Mouse (Mus musculus) small intestine, adult 2 months (tissue): ENCODE results near the gene Hace1. TPM values are rescaled to one million over a fixed set of nuclear protein-coding genes. Genes with fewer than 3 reads are reported as not detected.

Source experiments
- H3K27ac ChIP-seq: fragments of 200-500 bp; 2 replicates; pipeline ENCODE4 v1.5.1; 2012; ENCODE audit warnings: low read depth, low read length, control low read depth, inconsistent platforms; ENCODE audit not compliant: insufficient read depth
- H3K27me3 ChIP-seq: fragments of 200-500 bp; 2 replicates; pipeline ENCODE4 v1.6.1; 2012; ENCODE audit warnings: mild to moderate bottlenecking, moderate library complexity, low read length, inconsistent platforms; ENCODE audit not compliant: control insufficient read depth, insufficient read depth
- H3K36me3 ChIP-seq: fragments of 200-500 bp; 2 replicates; pipeline ENCODE4 v1.6.1; 2012; ENCODE audit warnings: mild to moderate bottlenecking, low read length, control low read depth, inconsistent platforms; ENCODE audit not compliant: control insufficient read depth, insufficient read depth
- H3K4me1 ChIP-seq: fragments of 200-500 bp; 2 replicates; pipeline ENCODE4 v1.6.1; 2012; ENCODE audit warnings: low read length, inconsistent platforms, mixed read lengths; ENCODE audit not compliant: control insufficient read depth, insufficient read depth, insufficient read length
- H3K4me3 ChIP-seq: fragments of 200-500 bp; 2 replicates; pipeline ENCODE4 v1.5.1; 2012; ENCODE audit warnings: low read depth, mild to moderate bottlenecking, control low read depth, inconsistent platforms, low read length, moderate library complexity
- CTCF ChIP-seq: fragments of 200-500 bp; IDR thresholded peaks from 2 replicates; pipeline ENCODE4 v1.5.1; 2012; ENCODE audit warnings: low read depth, mild to moderate bottlenecking, control low read depth, inconsistent platforms, low read length, moderate library complexity, mixed read lengths; ENCODE audit not compliant: insufficient replicate concordance, insufficient read length; ENCODE audit errors: extremely low read depth
- POLR2A ChIP-seq: fragments of 200-500 bp; IDR thresholded peaks from 2 replicates; pipeline ENCODE4 v1.6.1; 2012; ENCODE audit warnings: low read depth, mild to moderate bottlenecking, control low read depth, inconsistent platforms, low read length, moderate library complexity
- WGBS: fragments of 180-500 bp; shearing (Covaris S2); methylation state at CpG from one replicate; pipeline ENCODE4 v1.1.7; 2018; 5-methylcytosine and 5-hydroxymethylcytosine counted together
- polyA plus RNA-seq: library from polyadenylated mRNA; depleted of rRNA; stranded (reverse); fragments of >200 nt; gene quantifications from 2 replicates; pipeline ENCODE4 v1.2.3, GENCODE M21; 2012; rRNA removed

The Hace1 gene
- polyA plus RNA-seq, 1 experiment: 9.5 TPM

GRCm38 (mm10) chr10:45695522-45695921, 117.9 kb downstream of the Hace1 start:
- Histone ChIP-seq H3K4me1 (peaks cover 3% of the 10 kb centered on the region; the same call in 1 of the 2 replicates), H3K27me3 (no peaks in the 10 kb centered on the region), H3K4me3 (no peak overlapping the region), H3K36me3 (0 out of 2 replicates have a peak, but pooled peaks cover 4% of the 10 kb centered on the region), H3K27ac (no peak overlapping the region)
- TF ChIP-seq POLR2A (no peak), CTCF (no peak)
- 80% methylated on average over 1 of the region's 1 CpGs for WGBS

GRCm38 (mm10) chr10:45698930-45699329, 121.3 kb downstream of the Hace1 start:
- TF ChIP-seq POLR2A (no peak), CTCF (no peak)
- Histone ChIP-seq H3K27me3 (no peaks in the 10 kb centered on the region), H3K4me1 (peaks cover 3% of the 10 kb centered on the region; the same call in 1 of the 2 replicates), H3K4me3 (no peak overlapping the region), H3K36me3 (0 out of 2 replicates have a peak, but pooled peaks cover 6% of the 10 kb centered on the region), H3K27ac (no peak overlapping the region)
- 94% methylated on average over 3 of the region's 3 CpGs for WGBS

GRCm38 (mm10) chr10:45706849-45707248, 129.2 kb downstream of the Hace1 start:
- H3K27me3 ChIP-seq: no peaks in the 10 kb centered on the region
- WGBS: 71% methylated on average over 2 of the region's 2 CpGs
- H3K36me3 ChIP-seq: peaks cover 5% of the 10 kb centered on the region
- H3K4me1 ChIP-seq: no peaks in the 10 kb centered on the region
- H3K27ac ChIP-seq: no peak overlapping the region
- TF ChIP-seq POLR2A (no peak), CTCF (no peak)
- H3K4me3 ChIP-seq: no peak overlapping the region

- 86% methylated on average over 3 of the region's 3 CpGs for WGBS
- no peak overlapping the region for H3K27ac ChIP-seq
- no peaks in the 10 kb centered on the region for H3K27me3 ChIP-seq
- peaks cover 9% of the 10 kb centered on the region for H3K36me3 ChIP-seq
- TF ChIP-seq POLR2A (no peak), CTCF (no peak)
- no peaks in the 10 kb centered on the region for H3K4me1 ChIP-seq
- no peak overlapping the region for H3K4me3 ChIP-seq
Measured at GRCm38 (mm10) chr10:45710848-45711247, 133.2 kb downstream of the Hace1 start.

- Histone ChIP-seq H3K27ac (no peak overlapping the region), H3K4me1 (no peaks in the 10 kb centered on the region), H3K27me3 (no peaks in the 10 kb centered on the region), H3K36me3 (peaks cover 9% of the 10 kb centered on the region), H3K4me3 (no peak overlapping the region)
- WGBS: 87% methylated on average over 4 of the region's 4 CpGs
- TF ChIP-seq CTCF: no peak
- no peak for TF ChIP-seq POLR2A
Measured at GRCm38 (mm10) chr10:45711348-45711747, 133.7 kb downstream of the Hace1 start.

Other genes starting within 250 kb of the Hace1 start
- gene Bves, start 242.1 kb upstream of the Hace1 start, polyA plus RNA-seq: 0.55 and 0.72 TPM in 2 replicates
- gene Lin28b, start 91.4 kb upstream of the Hace1 start, polyA plus RNA-seq: not detected in 2 replicates